Mouse (Mus musculus): ENCODE measurements around the gene Cep112. TPM values are rescaled to one million over a fixed set of nuclear protein-coding genes. Genes with fewer than 3 reads are reported as not detected.
A peak's percentile ranks its signal among the peaks of the same experiment; 100 is the strongest.
"Not testable (repeated sequence)": the region's sequence is repeated elsewhere in the genome, so short reads cannot be mapped to it uniquely, and the experiment has no call there.

Cep112 gene
- total RNA-seq, 2 experiments from 2014 or later = 20.0 to 21.3 TPM

GRCm38 (mm10) chr11:108862360-108862759, 437.4 kb downstream of the Cep112 start:
- DNase-seq (ENCODE audit: low spot score in 2 of 2) = no peak

- DNase-seq (ENCODE audit: low spot score in 2 of 2) = no peak
Measured at GRCm38 (mm10) chr11:108865746-108866145, 440.8 kb downstream of the Cep112 start.

- DNase-seq (ENCODE audit: low spot score in 2 of 2) = no peak
Measured at GRCm38 (mm10) chr11:108867538-108867937, 442.5 kb downstream of the Cep112 start.

GRCm38 (mm10) chr11:108871284-108871683, 446.3 kb downstream of the Cep112 start:
- DNase-seq (ENCODE audit: low spot score in 2 of 2) = not testable (repeated sequence)

GRCm38 (mm10) chr11:108871748-108872147, 446.8 kb downstream of the Cep112 start:
- DNase-seq (ENCODE audit: low spot score in 2 of 2) = no peak

- no peak for DNase-seq (ENCODE audit: low spot score in 2 of 2)
Measured at GRCm38 (mm10) chr11:108876633-108877205, 451.7 kb downstream of the Cep112 start.

GRCm38 (mm10) chr11:108877520-108877919, 452.5 kb downstream of the Cep112 start:
- no peak for DNase-seq (ENCODE audit: low spot score in 2 of 2)

- no peak for DNase-seq (ENCODE audit: low spot score in 2 of 2)
Measured at GRCm38 (mm10) chr11:108880546-108880945, 455.6 kb downstream of the Cep112 start.

GRCm38 (mm10) chr11:108881662-108882061, 456.7 kb downstream of the Cep112 start:
- DNase-seq (ENCODE audit: low spot score in 2 of 2) = no peak

- DNase-seq (ENCODE audit: low spot score in 2 of 2) = no peak
Measured at GRCm38 (mm10) chr11:108885276-108885896, 460.4 kb downstream of the Cep112 start.

- DNase-seq (ENCODE audit: low spot score in 2 of 2) = no peak
Measured at GRCm38 (mm10) chr11:108886060-108886459, 461.1 kb downstream of the Cep112 start.

GRCm38 (mm10) chr11:108889121-108889520, 464.1 kb downstream of the Cep112 start:
- no peak for DNase-seq (ENCODE audit: low spot score in 2 of 2)

GRCm38 (mm10) chr11:108890544-108890943, 465.6 kb downstream of the Cep112 start:
- DNase-seq (ENCODE audit: low spot score in 2 of 2) = no peak

- DNase-seq (ENCODE audit: low spot score in 2 of 2) = peak in 1 of 2 experiments; percentile 58
Measured at GRCm38 (mm10) chr11:108891111-108891870, 466.3 kb downstream of the Cep112 start.

- no peak for DNase-seq (ENCODE audit: low spot score in 2 of 2)
Measured at GRCm38 (mm10) chr11:108891871-108892380, 466.9 kb downstream of the Cep112 start.

- no peak for DNase-seq (ENCODE audit: low spot score in 2 of 2)
Measured at GRCm38 (mm10) chr11:108892406-108892805, 467.4 kb downstream of the Cep112 start.

GRCm38 (mm10) chr11:108893232-108893790, 468.3 kb downstream of the Cep112 start:
- no peak for DNase-seq (ENCODE audit: low spot score in 2 of 2)

- DNase-seq (ENCODE audit: low spot score in 2 of 2) = no peak
Measured at GRCm38 (mm10) chr11:108893855-108894510, 469.0 kb downstream of the Cep112 start.

- no peak for DNase-seq (ENCODE audit: low spot score in 2 of 2)
Measured at GRCm38 (mm10) chr11:108897034-108897433, 472.0 kb downstream of the Cep112 start.

GRCm38 (mm10) chr11:108898063-108898462, 473.1 kb downstream of the Cep112 start:
- no peak for DNase-seq (ENCODE audit: low spot score in 2 of 2)

- no peak for DNase-seq (ENCODE audit: low spot score in 2 of 2)
Measured at GRCm38 (mm10) chr11:108898483-108898882, 473.5 kb downstream of the Cep112 start.
